Mouse (Mus musculus) adrenal gland, postnatal 14 days (tissue): ENCODE measurements around the gene Dync1i2. TPM values are rescaled to one million over a fixed set of nuclear protein-coding genes. Genes with fewer than 3 reads are reported as not detected.

Source experiments
- DNase-seq: peaks from one replicate; pipeline ENCODE4 v3.0.0; 2021; ENCODE audit warnings: mixed read lengths
- long read RNA-seq, 2 experiments: library from polyadenylated mRNA; stranded (forward); transcript quantifications; one replicate each; pipeline ENCODE4 v2.0.0; 2021
- total RNA-seq: library from RNA; stranded (reverse); gene quantifications from 2 replicates; pipeline ENCODE4 v1.2.3, GENCODE M21; 2021

Gene Dync1i2
- total RNA-seq, result 84.0 and 84.5 TPM in 2 replicates
- long read RNA-seq, experiment 1, transcript Dync1i2-204 (16 exons, 2,466 nt), result minor isoform, 41 of 119 reads
- long read RNA-seq, experiment 1, transcript Dync1i2-201 (16 exons, 2,631 nt), result major isoform, 45 of 119 reads
- long read RNA-seq, experiment 1, partial matches to known transcripts, result 19 of 119 reads
- long read RNA-seq, experiment 1, other reads (novel, unspliced or antisense), result 10 of 119 reads
- long read RNA-seq, experiment 2, transcript Dync1i2-204 (16 exons, 2,466 nt), result minor isoform, 16 of 75 reads
- long read RNA-seq, experiment 2, transcript Dync1i2-201 (16 exons, 2,631 nt), result major isoform, 25 of 75 reads
- long read RNA-seq, experiment 2, partial matches to known transcripts, result 21 of 75 reads
- long read RNA-seq, experiment 2, other reads (novel, unspliced or antisense), result 8 of 75 reads

- DNase-seq, result peak; percentile 94
Measured at GRCm38 (mm10) chr2:71211591-71212359, at the start of gene Dync1i2. Dync1i2 (plus strand) TSS chr2:71211706.

- DNase-seq, result no peak
Measured at GRCm38 (mm10) chr2:71162831-71163621, 48.5 kb upstream of the Dync1i2 start.

GRCm38 (mm10) chr2:71167211-71167610 lies 44.3 kb upstream of the Dync1i2 start:
- DNase-seq, result no peak

GRCm38 (mm10) chr2:71168461-71169021 lies 43.0 kb upstream of the Dync1i2 start:
- peak; percentile 55 for DNase-seq

- DNase-seq, result no peak
Measured at GRCm38 (mm10) chr2:71173031-71173430, 38.5 kb upstream of the Dync1i2 start.

- DNase-seq, result no peak
Measured at GRCm38 (mm10) chr2:71176329-71177249, 34.9 kb upstream of the Dync1i2 start.

- DNase-seq, result no peak
Measured at GRCm38 (mm10) chr2:71177250-71177615, 34.3 kb upstream of the Dync1i2 start.

- no peak for DNase-seq
Measured at GRCm38 (mm10) chr2:71177760-71178159, 33.7 kb upstream of the Dync1i2 start.

GRCm38 (mm10) chr2:71179716-71180115 lies 31.8 kb upstream of the Dync1i2 start:
- DNase-seq, result no peak

GRCm38 (mm10) chr2:71180566-71181217 lies 30.8 kb upstream of the Dync1i2 start:
- no peak for DNase-seq

GRCm38 (mm10) chr2:71187950-71188349 lies 23.6 kb upstream of the Dync1i2 start:
- no peak for DNase-seq

GRCm38 (mm10) chr2:71188861-71189260 lies 22.6 kb upstream of the Dync1i2 start:
- no peak for DNase-seq

- DNase-seq, result no peak
Measured at GRCm38 (mm10) chr2:71191391-71192194, 19.9 kb upstream of the Dync1i2 start.

GRCm38 (mm10) chr2:71192195-71192807 lies 19.2 kb upstream of the Dync1i2 start:
- DNase-seq, result no peak

- peak; percentile 26 for DNase-seq
Measured at GRCm38 (mm10) chr2:71194137-71194960, 17.2 kb upstream of the Dync1i2 start.

GRCm38 (mm10) chr2:71196947-71197346 lies 14.6 kb upstream of the Dync1i2 start:
- no peak for DNase-seq

GRCm38 (mm10) chr2:71198907-71199306 lies 12.6 kb upstream of the Dync1i2 start:
- DNase-seq, result no peak

- no peak for DNase-seq
Measured at GRCm38 (mm10) chr2:71200485-71200884, 11.0 kb upstream of the Dync1i2 start.
